Mouse (Mus musculus) myocyte (in vitro differentiated cells): ENCODE data around the gene Rapgef4.

Experiments
- CEBPB ChIP-seq: IDR thresholded peaks from 2 replicates; pipeline ENCODE4 v1.6.1; 2011; ENCODE audit warnings: mild to moderate bottlenecking, moderate library complexity; ENCODE audit not compliant: poor library complexity, insufficient read depth, severe bottlenecking
- E2F4 ChIP-seq: IDR thresholded peaks from one replicate; pipeline ENCODE4 v1.6.1; 2011; ENCODE audit warnings: mild to moderate bottlenecking, control low read depth, moderate library complexity; ENCODE audit not compliant: insufficient read depth
- MAX ChIP-seq: IDR thresholded peaks from one replicate; pipeline ENCODE4 v1.6.1; 2011; ENCODE audit warnings: low read depth, mild to moderate bottlenecking, control low read depth
- MYOD1 ChIP-seq, 3 experiments: IDR thresholded peaks; one replicate each; pipeline ENCODE4 v1.6.1; 2011; ENCODE audit warnings: control low read depth in 2 of 3, low read depth in 2 of 3, mild to moderate bottlenecking in 2 of 3, moderate library complexity in 1 of 3; ENCODE audit not compliant: insufficient read length in 2 of 3, control insufficient read depth in 1 of 3
- MYOG ChIP-seq, 3 experiments: IDR thresholded peaks; one replicate each; pipeline ENCODE4 v1.6.1; 2011; ENCODE audit warnings: control low read depth in 2 of 3, low read depth in 2 of 3, mild to moderate bottlenecking in 2 of 3; ENCODE audit not compliant: insufficient read length in 2 of 3, control insufficient read depth in 1 of 3, insufficient read depth in 1 of 3
- POLR2A ChIP-seq: IDR thresholded peaks from one replicate; pipeline ENCODE4 v1.6.1; 2011; ENCODE audit warnings: low read depth, mild to moderate bottlenecking, control low read depth, moderate library complexity; ENCODE audit not compliant: insufficient read length
- POLR2AphosphoS2 ChIP-seq: IDR thresholded peaks from one replicate; pipeline ENCODE4 v1.6.1; 2011; ENCODE audit warnings: low read depth, control low read depth; ENCODE audit not compliant: insufficient read length
- TCF12 ChIP-seq: IDR thresholded peaks from one replicate; pipeline ENCODE4 v1.6.1; 2011; ENCODE audit warnings: mild to moderate bottlenecking, control low read depth; ENCODE audit not compliant: poor library complexity, insufficient read depth, severe bottlenecking
- TCF3 ChIP-seq: IDR thresholded peaks from one replicate; pipeline ENCODE4 v1.6.1; 2011; ENCODE audit warnings: low read depth, control low read depth; ENCODE audit not compliant: insufficient read length
- USF1 ChIP-seq: IDR thresholded peaks from one replicate; pipeline ENCODE4 v1.6.1; 2011; ENCODE audit warnings: low read depth, mild to moderate bottlenecking, control low read depth, moderate library complexity

- no peak for TF ChIP-seq POLR2A
- no peak for TF ChIP-seq E2F4
- no peak for TF ChIP-seq CEBPB
- no peak for TF ChIP-seq MAX
- TF ChIP-seq MYOD1 (IDR thresholded peaks at IDR 0.05; ENCODE audit: control insufficient read depth in 1 of 3, insufficient read length in 2 of 3, low read depth in 2 of 3) = no peak
- TF ChIP-seq MYOG (IDR thresholded peaks at IDR 0.05; ENCODE audit: control insufficient read depth in 1 of 3, insufficient read depth in 1 of 3, insufficient read length in 2 of 3, low read depth in 2 of 3) = no peak
- no peak for TF ChIP-seq POLR2AphosphoS2
- TF ChIP-seq USF1 = no peak
- no peak for TF ChIP-seq TCF3
- TF ChIP-seq TCF12 = no peak
Observed at GRCm38 (mm10) chr2:72143413-72143812, 162.4 kb downstream of the Rapgef4 start.
